Mouse (Mus musculus) brain, adult 10 weeks (tissue): ENCODE measurements around the gene Slc26a6. TPM values are rescaled to one million over a fixed set of nuclear protein-coding genes. Genes with fewer than 3 reads are reported as not detected.

Experiments
- polyA plus RNA-seq: library from polyadenylated mRNA; stranded (reverse); fragments of 350-450 nt; fragmentation: Illumina TruSeq; extraction: RNeasy Lipid Tissue Mini Kit (QIAGEN cat#74804); gene quantifications from one replicate; pipeline ENCODE4 v1.2.3, GENCODE M21; 2015; ENCODE audit warnings: low read depth, low replicate concordance

Slc26a6 gene
- polyA plus RNA-seq = 14.9 TPM

DNA sequence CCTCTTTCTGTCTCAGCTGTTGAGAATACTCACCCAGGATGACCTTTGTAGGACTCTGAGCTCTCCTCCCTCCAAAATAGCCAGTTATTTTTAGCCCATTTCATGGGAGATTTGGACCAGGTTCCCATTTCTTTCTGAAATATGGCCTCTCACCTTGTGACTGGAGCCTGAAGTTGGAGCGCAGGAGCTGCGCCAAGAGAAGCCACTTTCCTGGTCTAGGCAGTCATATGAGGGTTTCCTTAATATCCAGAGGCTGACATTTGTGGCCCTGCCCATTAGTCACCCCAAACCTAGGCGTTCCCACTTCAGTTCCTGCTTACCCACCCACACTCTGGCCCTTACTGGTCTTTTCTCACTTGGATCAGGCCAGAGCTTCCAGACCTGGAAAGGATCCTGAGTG is at the start of gene Slc26a6:
Gene Slc26a6 (plus strand): TSS at position 308 of the 400 bp plus-strand sequence.

DNA sequence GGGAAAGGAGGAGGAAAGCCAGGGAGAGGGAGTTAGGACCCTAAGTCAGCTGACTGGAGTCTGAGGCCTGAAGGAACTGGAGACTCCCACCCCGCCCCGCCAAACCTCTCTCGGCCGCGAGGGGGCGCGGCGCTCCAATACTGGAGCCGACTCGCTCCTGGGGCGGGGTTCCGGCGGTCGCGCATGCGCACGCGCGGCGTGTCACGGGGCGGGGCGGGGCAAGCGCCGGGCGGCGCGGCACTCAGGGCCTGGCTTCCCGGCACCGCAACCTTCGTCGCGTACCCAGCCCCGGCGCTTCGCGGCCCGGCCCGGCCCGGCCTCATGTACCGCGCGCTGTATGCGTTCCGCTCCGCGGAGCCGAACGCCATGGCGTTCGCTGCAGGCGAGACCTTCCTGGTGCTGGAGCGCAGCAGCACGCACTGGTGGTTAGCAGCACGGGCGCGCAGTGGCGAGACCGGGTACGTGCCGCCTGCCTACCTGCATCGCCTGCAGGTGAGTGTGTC is 44.9 kb upstream of the Slc26a6 start, which contains the start of gene Nckipsd:
Gene Nckipsd (plus strand): TSS at position 206 of the 503 bp plus-strand sequence.

DNA sequence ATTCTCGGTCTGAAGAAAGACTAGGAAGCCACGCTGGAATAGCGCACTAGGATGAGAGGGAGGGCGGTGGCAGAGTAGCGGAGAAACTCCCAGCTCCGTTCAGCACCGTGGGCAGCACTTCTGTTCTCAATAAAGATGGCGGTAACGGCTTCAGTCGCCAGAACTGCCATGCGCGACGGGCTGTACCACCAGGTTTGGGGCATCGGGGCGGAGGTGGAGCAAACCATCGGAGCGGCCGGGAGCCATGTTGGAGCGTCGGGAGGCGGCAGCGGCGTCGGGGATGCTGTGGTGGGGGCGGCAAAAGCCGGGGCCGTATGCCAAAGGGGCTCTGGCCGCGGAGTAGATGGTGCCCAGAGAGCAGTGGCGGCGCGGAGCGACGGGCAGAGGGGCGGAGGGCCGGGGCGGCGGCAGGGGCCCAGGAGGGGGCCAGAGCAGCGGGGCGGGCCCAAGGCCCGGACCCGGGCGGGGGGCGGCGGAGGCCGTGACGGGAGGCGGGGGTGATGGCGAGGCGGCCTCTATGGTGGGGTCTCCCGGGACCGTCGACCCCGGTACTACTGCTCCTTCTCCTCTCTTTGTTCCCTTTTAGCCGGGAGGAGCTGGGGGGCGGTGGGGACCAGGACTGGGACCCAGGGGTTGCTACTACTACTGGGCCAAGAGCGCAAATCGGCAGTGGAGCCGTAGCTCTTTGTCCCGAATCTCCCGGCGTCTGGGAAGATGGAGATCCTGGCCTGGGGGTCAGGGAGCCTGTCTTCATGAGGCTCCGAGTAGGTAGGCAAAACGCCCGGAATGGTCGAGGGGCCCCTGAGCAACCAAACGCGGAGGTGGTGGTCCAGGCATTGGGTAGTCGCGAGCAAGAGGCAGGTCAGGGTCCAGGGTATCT is 27.0 kb upstream of the Slc26a6 start, which contains the start of gene Celsr3:
Gene Celsr3 (plus strand): TSS at position 501 of the 880 bp plus-strand sequence.

DNA sequence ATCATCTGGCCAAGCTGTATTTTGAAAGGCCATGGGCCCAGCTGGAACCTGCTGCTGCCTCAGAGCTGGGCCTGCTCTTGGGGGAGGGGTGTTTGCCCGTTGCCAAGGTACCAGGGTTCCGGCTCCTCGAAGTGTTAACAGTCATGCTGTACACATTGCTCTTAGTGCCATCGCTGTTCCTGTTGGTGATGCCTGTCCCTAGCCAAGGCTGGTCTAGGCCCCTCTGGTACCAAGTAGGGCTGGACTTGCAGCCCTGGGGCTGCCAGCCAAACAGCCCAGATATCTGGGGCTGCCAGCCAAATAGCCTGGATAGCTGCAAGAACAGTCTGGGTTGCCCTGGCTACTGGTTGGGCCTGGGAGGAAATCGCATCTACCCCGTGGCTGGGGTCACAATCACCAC is 61.4 kb downstream of the Slc26a6 start, which contains the start of gene Tmem89:
Gene Tmem89 (plus strand): TSS at position 129 of the 400 bp plus-strand sequence.

DNA sequence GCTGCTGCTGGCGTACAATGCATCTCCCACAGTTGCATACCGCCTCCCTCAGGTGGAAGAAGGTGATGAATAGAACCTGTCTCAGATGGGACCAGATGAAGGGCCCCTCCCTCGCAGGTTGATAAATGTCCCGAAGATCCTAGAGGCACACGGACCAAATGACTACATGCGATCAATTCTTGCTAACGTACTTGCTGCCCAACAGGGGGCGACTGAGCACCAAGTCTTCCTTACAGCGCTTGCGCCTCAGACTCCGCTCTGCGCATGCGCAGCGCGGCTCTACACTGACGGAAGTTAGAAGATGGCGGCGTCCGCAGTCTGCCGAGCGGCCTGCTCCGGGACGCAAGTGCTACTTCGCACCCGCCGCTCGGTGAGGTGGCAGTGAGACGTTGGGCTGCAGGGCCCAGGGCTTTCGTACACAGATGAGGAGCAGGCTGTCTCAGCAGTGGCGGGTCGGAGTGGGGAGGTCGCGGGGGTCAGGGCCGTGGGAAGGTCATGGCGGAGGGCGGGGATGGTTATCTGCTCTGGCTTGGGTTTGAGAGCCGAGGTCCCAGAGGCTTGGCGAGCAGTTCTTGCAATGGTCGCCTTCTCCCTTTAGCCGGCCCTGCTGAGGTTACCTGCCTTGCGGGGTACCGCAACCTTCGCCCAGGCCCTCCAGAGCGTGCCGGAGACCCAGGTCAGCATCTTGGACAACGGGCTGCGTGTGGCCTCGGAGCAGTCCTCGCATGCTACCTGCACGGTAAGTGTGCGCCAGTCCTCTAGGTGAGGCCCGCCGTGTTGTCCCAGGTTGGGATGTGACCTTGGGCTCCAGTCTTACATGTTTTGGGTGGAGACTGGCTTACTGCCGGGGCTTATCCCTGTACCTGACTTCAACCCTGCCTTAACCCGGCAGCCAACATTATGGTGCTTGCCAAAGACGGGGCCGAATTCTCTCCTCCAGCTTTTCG is 83.6 kb downstream of the Slc26a6 start, which contains the start of gene Uqcrc1:
Gene Uqcrc1 (plus strand): TSS at position 216 of the 947 bp plus-strand sequence.

DNA sequence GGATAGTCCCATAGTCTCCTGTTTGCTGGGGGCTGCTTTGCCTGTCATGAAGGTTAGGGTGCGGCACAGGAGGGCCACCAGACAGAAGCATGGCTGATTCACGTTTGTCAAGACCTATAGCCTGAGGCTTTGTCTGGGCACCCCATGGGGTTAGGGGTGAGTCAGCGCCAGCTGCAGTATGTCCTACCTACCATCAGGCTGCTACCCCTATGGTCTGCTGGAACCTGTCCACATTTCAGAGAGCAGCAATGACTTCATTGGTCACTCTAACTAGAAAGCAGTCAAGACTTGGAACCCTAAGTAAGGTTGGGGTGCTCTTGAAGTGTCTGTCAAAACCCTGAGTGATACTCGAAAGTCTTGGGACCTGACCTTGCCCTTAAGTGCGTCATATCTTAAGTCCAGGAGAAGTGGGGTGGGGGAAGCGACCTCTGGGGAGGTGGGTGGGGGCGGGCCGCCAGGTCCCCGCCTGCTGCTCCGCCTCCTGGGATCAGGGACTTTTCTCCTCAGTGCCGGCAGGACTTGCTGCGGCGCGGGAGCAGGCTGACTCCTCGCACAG is 100.1 kb downstream of the Slc26a6 start, which contains the start of gene Col7a1:
Gene Col7a1 (plus strand): TSS at position 506 of the 556 bp plus-strand sequence.

Other genes starting within 250 kb of the Slc26a6 start
- gene Arih2, start 203.9 kb upstream of the Slc26a6 start, polyA plus RNA-seq = 39.4 TPM
- 19.6 TPM for gene Slc25a20, start 191.2 kb upstream of the Slc26a6 start, polyA plus RNA-seq
- 37.8 TPM for gene Prkar2a, start 164.0 kb upstream of the Slc26a6 start, polyA plus RNA-seq
- gene Ip6k2, start 69.5 kb upstream of the Slc26a6 start, polyA plus RNA-seq = 163 TPM
- gene Nckipsd, start 44.9 kb upstream of the Slc26a6 start, polyA plus RNA-seq = 48.6 TPM
- 27.4 TPM for gene Celsr3, start 27.0 kb upstream of the Slc26a6 start, polyA plus RNA-seq
- gene Tmem89, start 61.3 kb downstream of the Slc26a6 start, polyA plus RNA-seq = not detected
- 368 TPM for gene Uqcrc1, start 83.3 kb downstream of the Slc26a6 start, polyA plus RNA-seq
- 3.4 TPM for gene Col7a1, start 100.3 kb downstream of the Slc26a6 start, polyA plus RNA-seq
- gene Ucn2, start 132.7 kb downstream of the Slc26a6 start, polyA plus RNA-seq = not detected
- gene Pfkfb4, start 138.5 kb downstream of the Slc26a6 start, polyA plus RNA-seq = 12.8 TPM
- gene Shisa5, start 185.3 kb downstream of the Slc26a6 start, polyA plus RNA-seq = 90.6 TPM
- gene Trex1, start 206.5 kb downstream of the Slc26a6 start, polyA plus RNA-seq = 15.5 TPM
- gene Atrip, start 220.8 kb downstream of the Slc26a6 start, polyA plus RNA-seq = 17.6 TPM
- 10.4 TPM for gene Ccdc51, start 229.2 kb downstream of the Slc26a6 start, polyA plus RNA-seq
- gene Tma7, start 229.3 kb downstream of the Slc26a6 start, polyA plus RNA-seq = 433 TPM
- 31.5 TPM for gene Plxnb1, start 242.1 kb downstream of the Slc26a6 start, polyA plus RNA-seq